Mouse (Mus musculus): ENCODE data around the gene Parn.

GRCm38 (mm10) chr16:13491776-13492175 is 176.2 kb downstream of the Parn start:
- TF ChIP-seq CTCF (IDR thresholded peaks at IDR 0.05; ENCODE audit: low read depth): no peak
- TF ChIP-seq EP300 (IDR thresholded peaks at IDR 0.05; ENCODE audit: low read depth): no peak
